Mouse (Mus musculus) left cerebral cortex, postnatal 25 days (tissue): ENCODE measurements at regions not wholly inside any gene's neighbourhood (a gene's known extent, or its start where the extent isn't known, plus 50 kb on each side); places are given as distances from the start of the nearest gene placed in this dataset.

Source experiments
- DNase-seq, 2 experiments: peaks; one replicate each; pipeline ENCODE4 v3.0.0; 2022; ENCODE audit warnings: low spot score in 2 of 2, mixed read lengths in 1 of 2
- intact Hi-C: fragments of 180-260 bp; cut with DNase I; formaldehyde crosslinking; loops from one replicate; pipeline ENCODE4 v1.15.1; 2025

DNA sequence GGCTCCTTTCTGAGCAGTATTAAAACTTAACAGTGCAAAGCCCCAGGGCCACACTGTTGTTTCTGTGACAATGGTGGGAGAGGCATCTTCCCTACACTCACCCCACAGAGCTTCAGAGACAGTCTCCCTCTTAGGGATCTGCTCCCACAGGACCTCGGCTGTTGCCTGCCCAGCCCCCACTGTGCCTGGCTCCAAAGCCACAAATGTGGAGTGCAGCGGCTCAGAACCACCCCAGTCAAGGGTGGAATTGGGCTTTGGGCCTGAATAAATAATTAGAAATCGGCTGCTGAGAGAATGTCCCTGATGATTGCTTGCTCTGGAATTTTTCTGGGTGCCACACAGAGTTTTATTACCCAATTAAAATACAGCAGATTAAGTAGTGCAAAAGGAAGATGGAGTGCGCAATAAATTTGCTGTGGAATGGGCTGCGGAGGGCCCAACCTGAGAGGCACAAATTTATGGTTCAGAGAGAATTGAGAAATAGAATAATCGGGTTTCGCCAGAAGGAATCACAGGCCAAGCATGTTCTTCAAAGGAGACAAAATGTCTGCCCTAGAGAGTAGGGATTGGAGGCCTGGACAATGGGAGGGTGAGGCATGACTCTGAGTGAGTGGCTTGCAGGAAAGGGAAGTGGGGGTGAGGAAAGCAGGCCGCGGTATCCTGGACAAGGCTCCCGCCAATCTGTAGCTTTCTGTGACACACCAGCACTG is 56.4 kb downstream of the Cd24a start:
- no peak for DNase-seq
- intact Hi-C loops = no loop called here

DNA sequence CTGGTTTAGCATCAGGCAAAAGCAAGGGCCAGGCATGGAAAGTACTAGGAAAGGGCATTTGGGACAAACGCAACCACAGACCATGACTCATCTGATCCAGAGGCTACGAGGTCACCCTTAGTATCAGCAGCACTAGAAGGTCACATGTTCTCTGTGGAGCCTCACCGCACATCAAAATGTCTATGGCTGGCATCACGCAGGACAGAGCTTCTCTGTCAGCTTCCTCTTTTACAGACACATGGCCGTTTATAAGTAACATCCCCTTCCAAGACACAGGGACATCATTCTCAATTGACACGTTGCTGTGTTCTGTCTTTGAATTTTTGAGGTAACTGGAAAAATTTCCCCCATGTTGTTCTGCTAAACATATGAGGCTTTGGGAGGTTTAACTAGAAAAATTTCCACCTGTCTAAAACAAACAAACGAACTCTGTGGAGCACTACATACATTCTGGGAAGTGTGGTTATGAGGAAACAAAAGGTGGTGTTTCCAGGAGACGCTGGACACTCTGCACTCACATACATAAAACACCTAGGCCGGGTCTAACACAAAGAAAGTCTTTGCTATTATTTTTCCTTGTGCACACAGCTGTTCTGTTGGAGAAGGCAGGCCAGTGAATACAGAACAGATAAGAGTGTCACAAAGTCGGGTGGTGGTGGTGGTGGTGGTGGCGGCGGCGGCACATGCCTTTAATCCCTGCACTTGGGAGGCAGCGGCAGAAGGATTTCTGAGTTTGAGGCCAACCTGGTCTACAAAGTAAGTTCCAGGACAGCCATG is 63.3 kb downstream of the Cd24a start:
- intact Hi-C loops = no loop called here
- no peak for DNase-seq

DNA sequence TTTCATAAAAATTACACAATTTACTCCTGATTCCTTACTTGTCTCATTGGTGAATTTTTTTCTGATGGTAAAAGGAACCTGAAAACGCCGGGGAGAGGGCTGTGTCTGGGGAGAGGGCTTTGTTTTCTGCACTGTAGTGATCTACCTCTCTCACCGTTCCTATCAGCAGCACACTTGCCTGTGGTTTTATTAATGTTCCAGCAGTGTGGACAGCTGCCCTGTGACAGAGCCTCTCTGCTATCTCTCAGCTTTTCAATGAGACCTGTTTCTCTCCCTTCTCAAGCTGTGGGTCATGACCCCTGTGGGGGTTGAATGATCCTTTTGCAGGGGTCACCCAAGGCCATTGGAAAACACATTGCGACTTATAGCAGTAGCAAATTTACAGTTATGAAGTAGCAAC is 68.2 kb downstream of the Cd24a start:
- intact Hi-C loops = no loop called here
- DNase-seq = no peak

DNA sequence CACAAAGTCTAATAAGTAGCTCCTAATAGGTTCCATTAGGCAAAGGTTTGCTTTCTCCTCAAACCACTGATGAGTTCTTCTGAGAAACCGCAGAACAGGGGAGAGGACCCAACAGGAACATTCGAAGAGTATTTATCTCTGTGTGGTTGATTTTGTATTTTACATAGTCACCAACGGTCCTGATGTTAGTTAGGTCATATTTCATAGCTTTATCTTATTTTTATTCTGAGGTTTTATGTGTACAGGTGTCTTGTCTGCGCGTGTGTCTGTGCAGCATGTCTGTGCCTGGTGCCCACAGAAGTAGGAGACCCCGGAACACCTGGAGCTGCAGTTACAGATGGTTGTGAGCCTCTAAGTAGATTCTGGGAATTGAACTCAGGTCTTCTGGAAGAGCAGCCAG is 68.9 kb downstream of the Cd24a start:
- intact Hi-C loops = no loop called here
- DNase-seq = no peak

DNA sequence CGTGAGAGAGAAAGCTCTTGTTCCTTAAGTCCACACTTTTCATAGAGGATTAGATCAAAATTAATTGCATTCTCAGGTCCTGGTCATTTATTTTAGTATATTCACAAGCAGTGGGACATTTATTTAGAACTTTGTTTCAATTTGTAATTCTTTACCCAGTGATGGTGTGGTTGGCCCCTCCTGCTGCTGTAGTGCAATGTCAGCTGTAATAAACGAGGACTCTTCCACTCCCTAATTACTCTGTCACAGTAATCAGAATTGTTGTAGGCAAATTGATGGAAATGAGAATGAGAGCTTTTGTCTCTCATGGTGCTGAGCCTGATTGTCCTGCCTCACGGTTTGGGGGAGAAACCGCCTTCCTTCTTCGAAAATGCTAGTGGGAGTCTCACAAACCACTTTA is 70.1 kb downstream of the Cd24a start:
- intact Hi-C loops = no loop called here
- DNase-seq = no peak

DNA sequence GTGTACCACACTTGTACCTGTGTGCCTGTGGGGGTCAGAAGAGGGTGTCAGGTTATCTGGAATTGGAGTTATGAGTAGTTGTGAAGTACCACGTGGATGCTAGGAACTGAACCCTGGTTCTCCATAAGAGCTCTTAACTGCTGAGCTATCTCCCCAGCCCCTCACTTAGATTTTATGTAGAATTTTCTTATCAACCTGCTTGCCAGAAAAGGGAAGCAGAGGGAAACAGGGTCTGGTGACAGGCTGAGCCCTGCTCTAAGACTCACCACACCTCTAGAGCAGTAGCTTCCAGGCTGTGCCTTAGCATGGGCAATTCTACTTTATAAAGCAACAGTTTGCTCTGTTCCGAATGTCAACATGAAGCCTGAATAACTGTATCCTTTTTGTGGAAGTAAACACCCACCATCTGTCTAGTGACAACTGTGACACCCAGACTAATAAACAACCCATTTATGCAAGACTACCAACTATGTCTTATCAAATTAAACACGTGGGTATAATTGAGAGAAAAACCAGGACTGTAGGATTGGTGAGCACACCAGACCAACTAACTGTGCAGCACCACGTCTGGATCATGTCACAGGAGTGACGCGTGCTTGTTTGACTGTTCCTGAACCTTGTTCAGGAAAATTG is 70.8 kb downstream of the Cd24a start:
- intact Hi-C loops = no loop called here

DNA sequence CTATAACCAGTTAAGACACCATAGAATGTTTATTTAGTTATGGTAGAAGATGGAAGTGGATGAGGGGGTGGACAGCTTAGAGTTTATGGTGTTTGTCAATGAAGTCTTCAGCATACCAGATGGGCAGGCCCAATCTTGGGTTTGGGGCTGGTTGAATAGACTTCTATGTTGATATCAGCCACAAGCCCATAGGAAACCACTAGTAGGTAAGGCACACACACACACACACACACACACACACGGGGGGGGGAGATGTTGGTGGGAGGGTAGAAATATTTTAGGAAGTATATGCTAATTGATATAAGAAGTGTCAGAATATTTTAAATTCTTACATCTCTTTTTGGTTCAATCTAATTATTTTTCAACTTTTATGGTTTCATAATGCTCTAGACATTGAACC is 72.4 kb downstream of the Cd24a start:
- no peak for DNase-seq
- intact Hi-C loops = no loop called here

More for the DNA sequence above, 70.8 kb downstream of the Cd24a start:
- no peak for DNase-seq

DNA sequence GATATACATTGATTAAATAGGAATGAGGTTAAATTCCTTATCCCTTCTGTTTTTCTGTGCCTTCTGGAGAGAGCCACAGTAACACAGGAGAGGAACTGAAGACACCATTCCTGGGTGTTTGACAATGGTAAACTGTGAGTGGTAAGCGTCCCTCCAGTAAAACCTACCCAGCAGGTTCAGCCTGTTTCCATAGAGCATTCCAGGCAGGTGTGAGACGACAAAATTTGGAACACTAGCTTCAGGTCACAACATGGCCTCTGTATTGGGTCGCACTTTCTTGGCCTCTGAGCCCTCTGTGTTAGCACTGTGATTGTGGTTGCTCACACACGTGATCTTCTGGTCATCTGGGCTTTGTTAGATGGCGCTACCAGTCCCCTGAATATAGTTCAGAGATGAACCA is 73.4 kb downstream of the Cd24a start:
- intact Hi-C loops = no loop called here
- no peak for DNase-seq

DNA sequence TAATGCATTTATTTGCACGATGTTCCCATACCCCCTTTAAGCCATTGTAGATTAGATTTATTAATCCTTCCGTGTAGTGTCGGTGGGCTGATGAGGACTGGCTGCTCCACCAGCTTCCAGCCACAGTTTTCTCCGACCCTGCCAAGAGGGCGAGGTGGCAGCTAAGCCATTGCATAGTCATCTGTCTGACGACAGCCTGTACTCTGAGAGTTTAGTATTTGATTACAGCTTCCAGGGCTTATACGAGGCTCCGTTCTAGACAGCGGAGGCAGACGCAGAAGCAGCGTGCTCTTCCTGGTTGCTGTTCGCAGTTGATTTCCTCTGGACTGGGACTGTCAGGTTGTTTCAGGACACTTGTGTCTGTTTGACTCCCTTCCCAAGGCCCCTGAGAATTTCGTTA is 73.8 kb downstream of the Cd24a start:
- intact Hi-C loops = no loop called here
- no peak for DNase-seq

DNA sequence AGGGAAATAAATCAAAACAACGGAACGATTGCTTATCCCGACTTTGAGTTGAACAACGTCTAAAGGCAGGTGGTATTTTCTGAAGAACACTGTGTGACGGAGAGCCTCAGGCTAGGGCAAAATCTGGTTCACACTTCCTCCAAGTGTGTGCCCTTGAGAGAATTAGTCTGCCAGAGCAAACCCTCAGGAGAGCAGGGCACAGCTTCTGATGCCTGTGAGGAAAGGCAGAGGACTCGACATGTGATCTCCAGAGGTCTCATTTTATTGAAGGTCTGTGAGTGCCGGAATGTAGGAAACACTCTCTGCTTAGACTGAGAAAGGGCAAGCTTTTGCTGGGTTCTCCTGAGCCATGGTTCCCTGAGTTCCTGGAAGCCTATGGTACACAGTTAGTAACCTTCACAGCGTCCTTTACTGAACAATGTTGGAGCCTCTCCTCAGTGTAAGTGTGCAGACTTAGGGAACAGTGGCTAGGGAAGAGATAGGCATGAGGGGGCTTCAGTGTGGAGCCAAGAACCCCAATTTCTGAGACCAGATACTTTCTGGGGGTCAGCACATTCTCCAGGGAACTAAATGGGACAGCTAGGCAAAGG is 77.1 kb downstream of the Cd24a start:
- intact Hi-C loops = no loop called here
- DNase-seq = no peak

DNA sequence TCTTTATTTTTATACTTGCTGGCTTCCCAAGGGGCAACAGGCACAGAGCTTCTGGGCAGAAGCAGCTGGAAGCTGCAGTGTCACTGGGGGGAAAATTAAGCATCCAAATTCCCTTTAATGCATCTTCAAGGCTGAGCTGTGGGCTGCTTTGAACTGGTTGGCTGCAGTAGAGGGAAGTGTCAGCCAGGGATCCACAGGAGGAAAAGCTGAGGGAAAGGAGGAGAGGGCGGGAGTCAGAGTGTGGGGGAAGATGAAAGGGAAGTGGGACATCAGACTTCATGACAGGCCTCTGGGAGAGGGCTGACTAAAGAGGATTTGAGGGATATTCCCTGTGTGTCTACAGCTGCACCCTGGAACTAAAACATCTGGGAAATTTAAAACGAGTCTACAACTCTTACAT is 77.6 kb downstream of the Cd24a start:
- intact Hi-C loops = no loop called here
- no peak for DNase-seq

DNA sequence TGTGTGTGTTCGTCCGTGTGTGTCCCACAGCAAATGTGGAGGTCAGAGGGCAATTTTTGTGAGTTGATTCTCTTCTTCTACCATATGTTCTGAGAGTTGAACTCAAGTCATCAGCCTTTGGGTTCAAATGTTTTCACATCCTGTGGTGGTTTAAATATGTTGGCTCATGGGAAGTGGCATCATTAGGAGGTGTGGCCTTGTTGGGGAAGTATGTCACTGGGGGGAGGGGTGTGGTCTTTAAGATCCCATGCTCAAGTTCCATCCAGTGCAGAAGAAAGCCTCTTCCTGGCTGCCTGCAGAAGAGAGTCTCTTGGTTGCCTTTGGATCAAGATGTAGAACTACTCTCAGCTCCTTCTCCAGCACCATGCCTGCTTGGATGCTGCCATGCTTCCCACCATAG is 78.1 kb downstream of the Cd24a start:
- DNase-seq = no peak
- intact Hi-C loops = no loop called here

DNA sequence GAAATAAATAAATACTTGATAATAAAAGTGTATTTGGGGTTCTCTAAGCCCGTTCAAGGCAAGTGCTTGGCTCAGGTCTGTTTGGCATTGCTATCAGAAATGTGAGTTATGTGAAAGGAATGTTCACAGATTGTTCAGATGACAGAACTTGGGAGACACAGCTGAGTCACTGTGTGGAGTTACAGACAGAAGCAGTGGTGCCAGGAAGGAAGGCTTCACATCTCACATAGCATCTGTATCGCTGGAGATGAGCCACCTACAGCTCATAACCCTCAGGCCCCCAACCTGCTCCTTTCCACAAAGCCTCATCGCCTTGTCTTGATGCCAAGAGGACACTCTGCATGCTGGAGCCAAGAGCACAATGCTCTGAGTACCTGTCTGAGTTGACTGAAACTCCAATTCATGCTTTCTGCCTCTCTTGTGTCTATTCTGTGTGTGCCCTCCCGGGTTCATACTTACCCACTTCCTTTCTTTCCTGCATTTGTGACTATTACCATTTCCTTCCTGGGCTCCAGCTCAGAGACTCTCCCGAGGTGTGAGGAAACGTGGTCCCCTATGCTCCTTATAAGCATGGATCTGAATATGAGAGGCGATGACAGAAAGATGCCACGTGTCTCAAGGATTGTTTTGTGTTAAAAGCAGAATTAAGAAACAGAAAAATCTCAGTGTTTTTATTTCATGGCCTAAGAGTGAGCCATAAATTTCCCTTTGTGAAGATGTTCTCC is 79.6 kb downstream of the Cd24a start:
- intact Hi-C loops = no loop called here
- DNase-seq = peak in 1 of 2 experiments; percentile 47

DNA sequence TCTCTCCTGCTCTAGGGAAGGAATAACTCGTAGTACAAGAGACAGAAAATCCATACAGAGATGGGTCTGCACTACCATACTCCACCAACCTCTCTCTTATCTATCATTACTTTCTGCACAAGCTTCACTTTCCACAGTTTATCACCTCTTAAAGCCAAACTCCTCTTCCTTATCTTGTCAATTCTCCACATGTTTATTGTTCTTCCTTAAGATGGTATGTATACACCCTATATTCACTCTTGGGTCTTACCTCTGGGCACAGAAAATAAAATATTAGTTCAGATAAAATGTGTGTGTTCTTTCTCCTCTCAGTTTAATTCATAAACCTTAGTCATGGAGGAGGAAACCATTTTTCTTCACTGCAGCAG is 80.1 kb downstream of the Cd24a start:
- intact Hi-C loops = no loop called here
- no peak for DNase-seq

DNA sequence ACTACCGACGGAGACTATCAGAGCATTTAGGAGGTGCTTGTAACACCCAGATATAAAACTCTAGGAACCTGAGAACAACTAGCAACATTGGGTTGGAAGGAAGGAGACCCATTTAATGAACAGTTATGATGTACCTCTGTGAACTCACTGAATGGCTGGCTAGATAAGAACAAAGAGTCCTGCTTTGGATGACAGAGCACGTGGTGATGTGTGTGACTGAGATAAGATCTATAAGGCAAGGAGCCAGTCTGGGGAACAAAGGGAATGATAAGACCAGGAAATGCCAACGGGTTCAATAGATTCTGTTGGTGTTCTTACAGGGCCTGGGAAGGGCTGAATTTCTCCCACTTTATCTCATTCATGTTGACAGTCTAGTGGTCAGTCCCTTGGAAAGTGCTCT is 86.8 kb downstream of the Cd24a start:
- intact Hi-C loops = no loop called here

DNA sequence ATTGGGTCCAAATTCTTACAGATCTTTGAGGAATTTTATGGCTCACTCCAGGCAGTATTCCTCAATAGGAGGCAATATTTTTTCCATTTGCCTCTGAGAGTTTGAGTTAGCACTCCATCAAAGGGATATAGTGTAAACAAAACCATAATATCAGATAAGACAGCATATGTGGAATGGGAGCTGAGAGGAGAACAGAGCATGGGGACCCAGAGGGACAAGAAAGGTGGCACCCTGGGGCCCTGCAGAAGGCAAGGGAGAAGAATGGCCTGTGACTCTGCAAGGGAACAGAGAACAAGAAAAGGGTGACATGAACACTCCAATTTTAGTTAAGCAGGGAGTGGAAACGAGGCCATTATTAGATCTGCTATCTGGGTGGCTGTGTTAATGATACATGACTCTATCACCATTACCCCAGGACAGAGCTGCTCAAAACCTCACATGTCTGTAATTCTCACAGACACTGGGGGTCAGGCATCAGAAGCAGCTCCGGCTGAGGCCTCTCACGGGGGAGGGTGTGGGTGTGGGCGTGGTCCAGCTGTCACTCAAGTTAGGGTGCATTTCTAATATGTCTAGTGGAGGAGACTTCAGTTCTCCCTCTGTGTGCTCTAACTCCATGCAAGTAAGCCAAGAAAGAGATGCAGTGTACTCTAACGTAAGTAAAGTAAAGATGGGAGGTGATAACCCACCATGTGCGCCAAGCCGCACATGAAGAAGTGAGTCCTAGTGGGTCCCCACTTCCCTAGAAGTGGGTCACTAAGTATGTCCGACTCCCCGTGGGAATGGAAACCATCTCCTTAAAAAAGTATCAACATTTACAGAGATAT is 88.4 kb downstream of the Cd24a start:
- intact Hi-C loops = no loop called here
- DNase-seq = no peak

More for the DNA sequence above, 86.8 kb downstream of the Cd24a start:
- DNase-seq = no peak

DNA sequence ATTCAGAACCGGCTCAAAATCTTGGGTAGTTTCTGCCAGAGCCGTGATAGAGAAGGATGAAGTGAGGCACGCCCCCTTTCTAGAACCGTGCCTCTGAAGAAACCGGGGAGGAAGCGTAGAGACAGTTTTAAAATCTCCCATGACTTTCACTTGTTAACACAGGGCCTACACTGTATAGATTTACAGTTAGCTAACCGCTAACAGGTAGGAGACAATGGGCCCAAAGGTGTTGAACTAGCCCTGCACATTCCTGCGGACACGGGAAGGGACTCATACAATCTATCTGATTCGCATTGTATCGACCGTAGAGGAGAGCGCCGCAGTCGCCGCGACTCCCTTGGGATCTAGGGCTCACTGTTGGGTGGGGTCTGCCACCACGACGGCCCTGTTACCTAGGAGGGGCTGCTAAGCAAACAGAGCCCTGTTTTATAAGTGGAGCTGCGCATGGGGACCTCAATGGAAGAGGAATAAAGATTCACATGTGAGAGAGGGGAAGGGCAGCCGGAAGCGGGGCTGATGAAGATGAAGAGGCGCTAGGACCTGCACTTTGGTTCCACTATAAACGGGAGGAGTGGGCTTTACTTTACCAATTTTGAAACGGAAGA is 89.1 kb downstream of the Cd24a start:
- intact Hi-C loops = no loop called here
- peak in 1 of 2 experiments; percentile 8 for DNase-seq

DNA sequence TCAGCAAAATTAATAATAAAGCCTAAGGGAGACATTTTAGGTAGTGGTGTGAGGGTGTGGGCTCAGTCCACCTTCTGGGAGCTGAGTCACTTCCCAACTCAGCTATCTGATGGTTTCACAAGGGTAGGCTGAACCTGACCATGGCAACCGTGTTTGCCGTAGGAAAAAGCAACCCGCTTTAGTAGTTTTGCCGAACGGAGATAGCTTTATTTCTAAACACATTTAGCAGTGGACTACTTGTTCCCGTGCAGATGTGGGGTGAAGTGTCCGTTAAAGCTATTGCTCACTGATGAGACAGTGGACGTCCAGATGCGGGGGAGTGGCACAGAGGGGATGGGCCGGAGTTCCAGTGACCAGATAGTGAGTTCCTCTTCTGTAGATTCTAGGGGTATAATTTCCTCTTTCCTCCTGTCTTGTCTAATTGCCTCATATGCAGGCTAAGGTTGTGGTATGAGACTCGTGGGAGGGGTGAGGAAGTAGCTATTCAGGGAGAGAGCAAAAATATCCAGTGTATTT is 89.7 kb downstream of the Cd24a start:
- intact Hi-C loops = no loop called here
- peak in 1 of 2 experiments; percentile 23 for DNase-seq

DNA sequence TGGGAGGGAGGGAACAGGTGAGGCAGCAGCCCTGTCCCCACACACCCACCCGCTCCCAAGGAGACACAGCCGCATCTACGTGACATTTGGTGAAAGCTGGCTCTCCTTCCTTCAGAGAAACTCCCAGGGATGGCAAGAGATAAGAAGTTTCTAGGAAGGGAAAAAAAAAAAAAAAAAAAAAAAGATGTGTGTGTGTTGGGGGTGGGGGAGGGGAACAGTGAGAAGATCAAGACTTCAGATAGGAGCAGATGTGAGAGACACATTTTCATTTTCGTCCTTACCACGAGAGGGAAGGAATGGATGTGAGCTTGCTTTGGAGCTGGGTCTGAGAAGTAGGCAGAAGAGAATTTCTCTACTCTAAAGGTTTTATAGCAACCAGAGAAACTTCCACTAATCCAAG is 91.4 kb downstream of the Cd24a start:
- DNase-seq = no peak
- intact Hi-C loops = no loop called here
